Mouse (Mus musculus) common myeloid progenitor, adult 5-6 weeks (primary cell): ENCODE measurements at regions not wholly inside any gene's neighbourhood (a gene's known extent, or its start where the extent isn't known, plus 50 kb on each side); places are given as distances from the start of the nearest gene placed in this dataset.

Source experiments
- ATAC-seq: replicated peaks from 2 replicates; pipeline ENCODE4 v1.8.0; 2016; ENCODE audit warnings: low read depth, mild to moderate bottlenecking, moderate TSS enrichment, inconsistent platforms; ENCODE audit not compliant: poor library complexity, severe bottlenecking

DNA sequence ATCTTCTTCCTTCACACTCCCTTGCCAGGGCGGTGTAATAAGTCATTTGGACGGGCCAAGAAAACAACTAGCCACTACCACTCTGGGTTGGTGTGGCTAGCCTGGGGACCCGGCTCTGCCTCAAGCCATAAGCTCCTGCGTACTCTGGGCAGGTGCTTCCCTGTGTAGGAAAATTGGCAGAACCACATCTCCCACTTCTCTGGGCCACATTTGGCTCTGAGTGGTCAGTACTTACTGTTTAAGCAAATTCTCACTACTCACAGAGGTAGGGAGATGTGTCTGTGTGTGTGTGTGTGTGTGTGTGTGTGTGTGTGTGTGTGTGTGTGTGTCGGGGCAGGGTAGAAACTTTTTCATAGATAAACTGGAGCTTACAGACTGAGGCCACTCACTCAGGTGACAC is 262.6 kb upstream of the N4bp1 start:
- ATAC-seq, result no peak

DNA sequence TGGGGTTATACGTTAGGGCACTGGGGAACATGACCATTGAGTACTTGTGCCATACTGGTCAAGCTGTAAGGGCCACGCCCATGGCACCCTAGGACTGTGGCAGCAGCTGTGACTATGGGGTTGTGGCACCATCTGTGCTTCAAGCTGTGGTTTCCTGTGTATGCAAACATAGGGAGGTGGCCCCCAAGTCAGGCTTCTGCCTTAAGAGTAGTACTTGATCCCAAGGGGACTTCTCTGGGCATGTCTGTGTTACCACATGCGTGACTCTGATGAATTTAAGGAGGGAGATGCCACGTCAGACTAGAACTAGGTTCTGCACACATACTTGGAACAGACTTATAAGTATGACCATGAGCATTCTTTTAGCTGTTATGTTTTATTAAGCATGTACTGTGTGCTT is 252.4 kb upstream of the N4bp1 start:
- ATAC-seq, result no peak

DNA sequence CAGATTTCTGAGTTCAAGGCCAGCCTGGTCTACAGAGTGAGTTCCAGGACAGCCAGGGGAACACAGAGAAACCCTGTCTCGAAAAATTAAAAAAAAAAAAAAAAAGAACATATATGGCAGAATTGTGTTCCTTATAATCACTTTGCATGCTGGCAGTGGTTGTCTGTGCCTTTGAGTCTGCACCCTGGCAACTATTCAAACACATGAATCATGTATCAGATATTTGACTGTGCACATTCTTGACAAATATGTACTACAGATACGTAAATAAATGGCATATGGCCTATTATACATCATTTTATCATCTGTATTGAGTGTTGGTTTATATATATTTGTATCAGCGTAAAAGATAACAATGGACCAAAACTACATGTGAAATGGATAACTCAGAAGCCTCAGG is 246.7 kb upstream of the N4bp1 start:
- no peak for ATAC-seq

DNA sequence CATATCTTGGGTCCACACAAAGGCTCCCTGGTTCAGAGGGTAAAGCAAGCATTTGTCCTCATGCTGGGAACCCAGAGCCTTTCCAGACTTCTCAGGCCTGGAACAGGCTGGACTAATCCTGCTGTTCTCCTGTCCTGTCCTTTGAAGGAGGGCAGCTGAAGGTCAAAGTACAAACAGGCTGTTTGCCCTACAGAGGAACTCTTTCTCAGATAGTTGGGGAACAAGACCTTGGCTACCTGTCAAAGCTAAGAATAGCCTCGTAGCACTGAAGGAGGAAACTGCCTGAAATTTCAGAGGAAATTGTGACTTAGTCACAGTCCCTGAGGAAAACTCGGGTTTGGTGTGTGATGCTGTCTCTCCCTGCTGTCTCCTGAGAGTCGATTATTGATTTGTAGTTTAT is 245.6 kb upstream of the N4bp1 start:
- no peak for ATAC-seq

DNA sequence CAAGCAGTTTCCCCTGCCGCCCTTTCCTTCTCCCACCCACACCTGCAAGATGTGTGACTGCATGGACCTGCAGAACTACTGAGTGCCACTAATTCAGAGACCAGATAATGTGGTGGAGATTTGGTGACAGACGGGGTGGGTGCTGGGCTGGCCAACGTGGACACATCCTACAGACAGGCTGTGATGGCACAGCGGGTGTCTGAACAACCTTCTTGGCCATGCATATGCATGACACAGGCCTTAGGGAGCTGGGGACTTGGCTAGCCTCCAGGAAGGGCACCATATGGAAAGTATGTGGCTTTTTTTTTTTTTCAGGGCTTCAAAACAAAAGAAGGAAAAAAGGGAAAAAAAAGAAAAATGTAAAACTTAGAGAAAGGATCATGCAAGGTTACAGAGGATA is 243.5 kb upstream of the N4bp1 start:
- ATAC-seq, result no peak

DNA sequence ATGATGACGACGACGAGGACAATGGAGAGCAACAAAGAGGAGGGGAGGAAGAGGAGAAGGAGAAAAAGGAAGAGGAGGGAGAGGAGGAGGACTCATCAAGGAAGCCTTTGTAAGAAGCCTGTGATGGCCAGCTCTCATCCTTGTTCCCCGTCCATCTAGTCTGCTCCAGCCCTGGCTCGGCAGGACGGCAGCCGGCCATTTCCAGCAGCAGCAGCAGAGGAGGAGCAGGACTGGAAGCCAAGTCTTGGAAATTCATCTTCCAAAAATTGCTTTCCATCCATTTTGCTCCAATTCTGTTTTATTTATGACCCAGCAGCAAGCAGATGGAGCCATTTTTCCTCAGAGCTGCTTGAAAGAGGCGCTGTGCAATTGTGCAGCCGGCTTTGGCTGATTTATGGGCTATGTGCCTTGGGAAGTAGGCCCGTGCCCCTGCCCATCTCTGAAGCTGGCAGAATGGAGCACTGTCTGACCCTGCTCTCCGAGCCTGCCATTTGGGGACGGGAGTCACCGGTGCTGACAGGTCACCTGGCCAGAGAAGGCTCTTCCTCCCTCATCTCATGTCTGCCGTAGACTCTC is 231.2 kb upstream of the N4bp1 start:
- no peak for ATAC-seq

DNA sequence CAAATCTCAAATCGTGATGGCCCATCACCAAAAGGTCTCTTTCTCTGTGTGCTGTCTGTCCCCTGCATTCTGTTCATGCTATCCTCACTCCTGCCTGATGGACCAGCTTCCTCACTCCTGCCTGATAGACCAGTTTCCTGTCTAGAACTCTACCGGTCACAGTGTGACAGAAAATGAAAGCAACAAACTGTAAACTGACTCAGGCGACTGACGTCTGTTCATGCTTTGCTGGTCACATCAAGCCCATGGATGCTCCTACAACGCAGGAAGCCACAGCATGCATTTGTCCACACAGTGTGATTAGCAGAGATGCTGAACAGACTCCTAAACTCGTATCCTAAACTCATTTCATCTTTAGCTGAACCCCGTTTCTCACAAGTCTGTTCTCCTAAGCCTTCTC is 227.3 kb upstream of the N4bp1 start:
- no peak for ATAC-seq

DNA sequence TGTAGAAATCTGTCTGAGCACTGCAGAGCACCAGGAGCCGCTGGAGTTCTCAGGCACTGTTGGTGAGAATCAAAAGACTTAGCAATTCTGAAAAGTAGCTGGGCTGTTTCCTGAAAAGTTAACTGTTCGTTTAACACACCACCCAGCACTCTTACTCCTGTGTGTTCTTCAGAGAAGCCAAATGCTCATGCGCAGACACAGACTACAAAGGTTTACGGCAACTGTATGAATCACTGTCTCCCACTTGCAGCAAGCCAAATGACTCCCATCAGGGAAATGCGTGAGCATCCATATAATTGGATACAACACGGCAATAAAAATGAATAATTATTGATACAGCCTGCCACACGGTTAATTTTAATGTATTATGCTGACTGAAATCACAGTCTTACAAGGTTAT is 220.0 kb upstream of the N4bp1 start:
- no peak for ATAC-seq

DNA sequence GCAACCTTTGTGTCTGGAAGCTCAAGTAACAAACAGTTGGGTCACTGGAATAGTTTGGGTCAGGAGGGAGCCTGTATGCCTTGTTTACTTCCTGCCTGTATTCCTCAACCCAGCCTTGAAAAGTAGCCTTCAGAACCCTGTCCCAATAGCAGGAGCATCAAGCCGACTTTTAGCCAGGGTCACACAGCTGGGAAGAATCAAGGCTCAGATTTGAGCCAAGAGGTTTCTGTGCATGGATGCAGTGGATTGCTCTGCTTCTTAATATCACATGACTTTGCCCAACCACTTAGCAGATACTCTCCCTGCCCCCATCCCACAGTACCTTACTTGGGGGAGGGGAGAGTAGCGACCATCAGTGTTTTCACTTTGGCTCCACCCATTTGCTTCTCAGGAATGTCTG is 210.2 kb upstream of the N4bp1 start:
- no peak for ATAC-seq

DNA sequence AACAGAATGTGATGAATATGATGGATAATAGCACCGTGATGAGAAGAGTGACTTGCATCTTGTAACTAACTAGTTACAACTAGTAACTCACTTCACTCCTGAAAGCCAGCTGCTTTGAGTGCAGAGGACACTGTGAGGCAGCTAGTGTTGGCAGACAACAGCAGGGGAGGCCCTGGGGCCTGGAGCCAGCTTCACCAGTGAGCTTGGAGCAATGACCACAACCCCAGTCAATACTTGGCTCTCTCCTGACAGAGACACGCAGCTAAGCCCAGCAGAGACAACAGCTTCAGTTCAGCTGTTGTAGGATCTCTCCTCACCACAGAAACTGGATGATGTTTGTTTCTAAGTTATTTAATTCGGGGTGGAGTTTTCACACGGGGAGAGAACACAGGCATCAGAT is 209.6 kb upstream of the N4bp1 start:
- ATAC-seq, result no peak

DNA sequence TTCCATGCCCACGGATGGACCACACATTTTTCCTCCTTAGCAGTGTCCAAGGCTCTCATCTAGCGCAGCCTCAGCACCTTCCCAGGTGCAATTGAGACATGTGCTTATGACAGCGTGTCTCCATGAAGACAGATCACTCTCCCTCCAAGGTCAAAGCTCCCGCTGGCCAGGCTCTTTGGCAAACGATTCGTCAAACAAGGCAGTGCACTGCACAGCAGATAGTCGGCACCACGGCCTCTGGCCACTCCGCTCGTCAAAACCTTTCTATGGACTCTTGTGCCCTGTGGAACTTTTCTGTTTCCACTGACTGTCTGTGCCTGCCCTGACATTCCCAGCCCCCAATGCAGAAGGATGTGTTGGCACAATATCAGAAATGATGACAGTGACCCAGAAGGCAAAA is 208.7 kb upstream of the N4bp1 start:
- ATAC-seq, result no peak

DNA sequence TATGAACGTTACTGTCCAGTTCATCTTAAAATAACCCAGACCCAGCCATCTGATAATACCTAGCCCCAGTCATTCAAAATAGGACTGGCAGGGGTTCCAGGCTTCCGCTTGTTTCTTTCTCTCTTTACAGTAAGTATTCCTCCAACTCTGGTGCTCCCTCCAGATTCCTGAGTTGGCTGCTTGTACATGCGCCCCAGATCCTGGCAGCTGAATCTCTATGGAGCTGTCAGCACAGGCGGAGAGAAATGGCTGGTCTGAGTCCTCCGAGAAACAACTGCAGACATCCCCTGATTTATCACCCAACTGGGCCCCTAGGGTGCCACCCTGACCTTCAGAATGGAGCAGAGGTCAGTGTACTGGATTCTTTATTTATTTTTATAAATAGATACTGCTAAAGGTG is 208.0 kb upstream of the N4bp1 start:
- ATAC-seq, result no peak

DNA sequence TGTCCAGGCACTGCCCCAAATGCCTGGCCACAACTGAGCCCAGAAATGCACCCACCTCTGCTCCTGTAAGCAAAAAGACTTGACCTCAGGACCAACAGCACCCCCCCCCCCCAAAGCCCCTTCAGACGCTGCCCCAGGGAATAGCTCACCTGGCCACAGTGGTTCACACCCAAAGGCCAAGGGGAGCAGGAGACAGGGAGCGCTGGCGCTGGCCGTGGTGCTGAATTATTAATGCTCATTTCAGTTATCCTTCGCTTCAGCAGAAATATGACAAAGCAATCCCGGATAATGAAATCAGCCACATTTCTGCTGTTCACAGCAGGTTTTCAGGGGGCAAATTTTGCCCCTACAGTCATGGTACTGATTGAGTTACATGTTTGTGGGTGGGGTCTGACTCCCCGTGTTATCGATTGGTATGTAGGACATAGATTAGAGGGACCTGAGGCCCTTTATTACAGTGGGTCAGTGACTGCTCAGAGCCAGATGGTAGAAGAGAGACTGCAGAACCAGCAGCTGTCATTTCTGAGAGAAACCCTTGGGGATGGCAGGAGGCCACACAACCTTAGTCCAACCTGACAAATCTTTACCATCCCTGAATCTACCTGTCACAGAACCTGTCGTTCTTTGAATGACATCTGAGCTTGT is 202.5 kb upstream of the N4bp1 start:
- ATAC-seq, result 0 out of 2 replicates have a peak, but pooled peaks have one; percentile 54

DNA sequence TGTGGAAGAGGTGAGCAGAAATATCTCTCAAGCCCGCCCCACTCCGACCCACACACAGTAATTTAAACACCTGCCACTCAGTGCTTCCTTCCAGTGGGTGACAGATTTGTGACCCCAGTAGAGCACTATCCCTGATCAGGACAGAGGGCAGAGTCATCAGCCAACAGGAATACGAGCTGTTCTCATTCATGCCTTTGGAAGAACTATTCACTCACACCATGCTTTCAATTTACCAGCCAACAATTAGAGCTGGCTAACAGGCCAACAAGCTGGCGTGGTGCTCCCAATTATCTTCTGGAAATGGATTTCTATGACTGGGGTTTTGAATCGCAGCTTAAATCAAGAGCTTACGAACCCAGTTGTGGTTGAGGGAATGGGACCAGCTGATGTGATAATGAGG is 193.2 kb upstream of the N4bp1 start:
- 0 out of 2 replicates have a peak, but pooled peaks have one; percentile 29 for ATAC-seq

DNA sequence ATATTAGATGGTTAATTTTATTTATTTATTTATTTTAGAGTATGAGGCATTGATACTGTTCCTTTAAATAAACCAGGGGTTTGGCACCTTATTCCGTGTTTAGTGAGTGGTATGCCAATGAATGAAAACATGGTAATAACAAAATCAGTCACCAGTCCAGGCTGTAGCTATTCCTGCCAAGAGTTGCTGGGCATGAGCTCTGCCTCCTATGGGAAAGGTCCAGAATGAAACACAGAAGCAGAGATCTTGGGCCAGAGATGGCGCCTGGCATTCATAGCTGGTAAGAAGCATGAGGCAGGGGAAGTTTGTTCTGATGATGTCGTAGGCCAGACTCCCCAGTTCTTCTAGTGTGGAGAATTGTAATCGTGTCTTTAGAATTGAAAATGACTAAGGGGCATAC is 190.9 kb upstream of the N4bp1 start:
- ATAC-seq, result no peak

DNA sequence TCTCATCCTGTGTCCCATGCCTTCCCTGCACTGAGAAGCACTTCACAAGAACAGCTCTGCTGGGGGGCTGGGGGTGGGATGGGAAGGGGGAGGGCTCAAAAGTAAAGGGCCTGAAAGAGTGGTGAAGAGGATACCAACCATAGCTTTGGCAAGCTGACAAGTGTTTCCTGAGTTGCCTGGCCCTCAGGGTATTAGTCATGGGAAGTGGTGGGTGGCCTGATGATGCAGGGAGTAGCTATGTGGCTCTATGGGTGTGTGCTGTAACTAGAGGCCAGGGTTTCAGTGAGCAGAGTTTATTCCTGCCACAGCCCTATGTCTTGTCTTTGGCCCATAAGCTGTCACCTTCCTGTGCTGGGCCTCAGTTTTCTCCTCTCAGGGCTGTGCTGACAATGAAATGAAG is 186.2 kb upstream of the N4bp1 start:
- no peak for ATAC-seq

DNA sequence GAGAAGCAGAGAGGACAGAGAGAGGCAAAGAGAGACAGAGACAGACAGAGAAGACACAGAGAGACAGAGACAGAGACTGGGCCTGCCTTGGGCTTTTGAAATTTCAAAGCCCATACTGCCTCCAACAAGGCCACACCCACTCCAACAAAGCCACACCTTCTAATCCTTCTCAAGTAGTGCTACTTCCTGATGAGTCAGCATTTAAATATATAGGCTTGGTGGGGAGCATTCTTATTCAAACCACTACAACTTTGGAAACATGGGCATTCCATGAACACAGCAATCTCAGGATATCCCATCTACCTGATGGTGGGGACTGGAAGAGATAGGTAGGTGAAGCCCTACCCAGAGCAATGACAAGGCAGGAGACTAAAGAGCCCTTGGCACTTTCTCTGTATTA is 182.0 kb upstream of the N4bp1 start:
- no peak for ATAC-seq

DNA sequence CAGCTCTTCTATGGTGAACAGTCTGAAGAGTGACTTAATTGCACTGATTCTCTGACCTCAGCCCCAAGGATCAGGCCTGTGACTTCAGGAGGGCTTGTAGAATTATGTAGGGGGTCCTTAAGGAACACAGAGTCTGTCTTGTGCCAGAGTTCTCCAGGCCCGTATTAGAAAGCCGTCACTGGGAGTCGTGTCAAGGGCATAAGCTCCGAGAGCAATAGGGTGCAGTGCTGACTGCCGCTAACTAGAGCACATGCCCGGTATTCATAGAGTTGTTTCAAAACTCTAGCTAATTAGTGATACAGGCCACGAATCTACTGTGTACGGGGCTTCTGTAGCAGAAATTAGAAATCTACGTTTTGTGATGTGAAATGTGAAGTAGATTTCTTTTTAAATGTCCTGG is 179.7 kb upstream of the N4bp1 start:
- ATAC-seq, result no peak

DNA sequence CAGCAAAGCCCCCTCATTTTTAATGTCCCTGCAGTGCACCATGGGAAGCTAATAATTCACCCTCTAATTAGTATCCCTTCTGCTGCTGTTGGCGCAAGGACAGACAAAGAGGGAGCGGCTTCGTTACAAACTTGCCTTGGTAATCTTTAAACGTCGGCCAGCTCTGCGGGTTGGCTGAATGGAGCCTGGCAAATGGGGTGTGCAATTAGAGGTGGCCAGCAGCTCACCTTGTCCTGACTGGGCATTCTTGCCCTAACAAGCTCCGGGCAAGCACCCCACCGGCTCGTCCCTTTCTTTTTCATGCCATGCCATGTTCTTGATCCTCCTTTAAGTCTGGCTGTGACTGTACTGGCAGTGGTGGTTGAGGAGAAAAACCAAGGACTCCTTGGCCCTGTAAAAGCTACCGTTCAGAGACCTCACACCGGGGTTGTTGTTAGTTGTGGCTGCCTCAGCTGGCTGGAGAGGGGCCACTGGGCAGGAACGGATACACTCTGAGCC is 179.2 kb upstream of the N4bp1 start:
- ATAC-seq, result no peak

DNA sequence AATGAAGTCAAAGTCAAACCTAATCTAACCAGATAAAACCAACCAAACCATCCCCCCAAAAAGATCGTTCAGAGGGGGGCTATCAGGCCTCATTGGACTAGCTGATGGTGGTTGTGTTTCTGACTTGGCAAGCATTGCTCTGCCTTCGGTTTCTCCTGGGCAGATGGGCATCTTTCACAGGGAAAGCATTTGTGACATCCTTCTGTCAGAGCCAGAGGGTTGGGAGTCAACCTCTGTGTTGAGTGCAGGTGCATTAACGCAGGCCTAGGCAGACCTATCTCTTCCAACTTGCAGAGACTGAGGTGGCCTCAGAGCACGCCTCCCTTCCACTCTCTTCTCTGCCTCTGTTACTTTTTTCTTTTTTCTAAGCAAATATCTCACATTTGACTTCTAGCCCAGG is 178.5 kb upstream of the N4bp1 start:
- ATAC-seq, result no peak

DNA sequence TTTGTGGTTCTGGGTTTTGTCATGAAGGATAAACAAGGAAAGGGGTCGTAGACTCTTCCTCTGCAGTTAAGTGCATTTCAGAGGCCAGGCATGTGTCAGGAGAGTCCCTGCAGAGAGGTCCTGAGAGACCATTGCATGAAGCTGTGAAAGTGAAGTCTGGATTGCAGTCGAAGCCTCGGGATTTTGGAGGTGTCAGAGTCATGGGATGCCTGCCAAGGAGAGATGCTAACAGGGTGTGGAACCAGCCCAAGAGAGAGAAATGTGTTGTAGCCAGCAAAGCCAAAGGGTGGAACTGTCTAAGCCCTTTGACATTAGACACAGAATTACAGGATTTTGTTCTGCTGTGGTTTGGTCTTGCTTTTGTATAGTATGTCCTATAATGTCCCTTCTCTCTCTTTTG is 164.7 kb upstream of the N4bp1 start:
- ATAC-seq, result no peak

DNA sequence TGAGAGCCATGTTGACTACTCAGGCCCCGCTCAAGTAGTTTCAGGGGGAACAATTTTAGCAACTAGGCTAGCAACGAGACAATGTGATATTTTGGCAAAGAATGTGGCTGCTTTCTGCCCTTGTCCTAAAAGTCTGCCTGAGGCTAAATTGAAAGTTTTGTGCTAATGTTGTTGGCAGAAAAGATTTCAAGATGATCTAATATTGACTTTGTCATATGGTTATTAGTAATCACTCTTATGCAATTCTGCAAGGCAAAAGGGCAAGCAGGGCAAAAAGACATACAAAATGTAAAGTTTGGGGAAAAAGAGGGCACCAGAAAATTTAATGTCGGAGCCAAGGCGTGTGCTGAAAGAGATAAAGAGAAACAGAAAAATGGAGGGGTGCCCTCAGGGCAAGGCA is 164.1 kb upstream of the N4bp1 start:
- ATAC-seq, result no peak
